Mouse (Mus musculus): ENCODE results near the gene Osbp2.

GRCm38 (mm10) chr11:3761339-3761738 is 102.4 kb downstream of the Osbp2 start:
- TF ChIP-seq CTCF (conservative IDR thresholded peaks at IDR 0.05; ENCODE audit: insufficient read depth, insufficient read length, low read depth, low read length) (no peak), POLR2A (IDR thresholded peaks at IDR 0.05; ENCODE audit: low read depth, low read length) (no peak)
